Mouse (Mus musculus) adrenal gland, adult 8-10 months (tissue): ENCODE data around the gene 1700021F05Rik. TPM values are rescaled to one million over a fixed set of nuclear protein-coding genes. Genes with fewer than 3 reads are reported as not detected.
"Not testable (repeated sequence)": the region's sequence is repeated elsewhere in the genome, so short reads cannot be mapped to it uniquely, and the experiment has no call there.

Experiments used
- DNase-seq: peaks from one replicate; pipeline ENCODE4 v3.0.0; 2022
- total RNA-seq, 4 experiments: library from RNA; stranded (reverse); gene quantifications; 2 replicates each; pipeline ENCODE4 v1.2.4; 2022

1700021F05Rik gene
- total RNA-seq, 4 experiments from 2014 or later, result 53.1 to 61.9 (median 54.2) TPM

DNA sequence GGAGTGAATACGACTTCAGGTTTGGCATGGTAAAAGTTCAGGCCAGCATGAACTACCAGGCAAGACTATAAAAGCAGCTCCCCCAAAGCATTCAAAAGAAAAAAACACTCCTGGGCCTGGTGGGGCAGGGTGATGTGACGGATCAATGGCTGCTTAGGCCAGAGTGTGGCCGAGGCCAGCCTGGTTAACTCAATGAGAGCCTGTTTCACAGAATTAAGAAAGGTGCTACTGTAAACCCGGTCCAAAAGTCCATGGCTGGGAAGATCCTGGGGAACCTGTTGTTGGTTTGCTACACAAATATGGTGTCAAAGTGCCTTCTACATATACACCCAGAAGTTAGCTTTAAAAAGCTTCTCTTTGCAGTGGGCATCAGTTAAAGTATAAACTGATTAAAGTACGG, 2.0 kb downstream of the 1700021F05Rik start:
- no peak for DNase-seq

DNA sequence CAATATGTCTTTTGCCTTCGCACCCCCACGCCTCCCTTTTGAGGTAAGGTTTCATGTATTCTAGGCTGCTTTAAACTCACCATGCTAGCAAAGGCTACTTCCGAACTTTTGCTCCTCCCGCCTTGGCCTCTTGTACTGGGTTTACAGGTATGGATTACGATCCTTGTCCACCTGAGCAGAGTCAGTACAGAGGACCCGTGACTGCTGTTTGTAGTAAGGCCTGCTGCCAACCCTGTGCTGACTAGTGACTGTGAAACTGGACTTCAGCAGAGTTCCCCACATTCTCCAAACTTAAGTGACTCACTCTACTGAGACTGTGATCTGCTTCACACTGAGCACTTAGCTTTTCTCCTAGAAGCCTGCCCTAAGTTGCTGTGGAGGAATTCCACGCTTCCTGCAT, 3.1 kb downstream of the 1700021F05Rik start:
- DNase-seq, result no peak

DNA sequence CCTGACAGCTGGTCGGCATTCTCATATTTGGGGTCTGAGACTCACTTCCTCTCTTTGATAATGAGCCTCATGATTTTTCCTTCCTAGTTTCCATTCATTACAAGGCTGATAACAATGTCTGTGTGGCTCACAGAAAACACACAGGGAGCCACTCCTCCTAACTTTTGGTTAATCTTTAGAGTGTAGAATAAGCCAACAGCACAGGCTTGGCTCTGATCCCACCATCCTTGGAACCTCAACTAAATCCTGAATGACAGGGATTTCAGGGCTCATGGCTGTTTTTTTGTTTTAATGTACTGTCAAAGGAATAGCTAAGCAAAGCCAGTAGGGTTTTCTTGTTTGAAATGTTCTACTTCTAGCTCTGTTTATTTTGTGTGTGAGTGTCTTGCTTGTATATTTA, 6.4 kb downstream of the 1700021F05Rik start:
- DNase-seq, result no peak

DNA sequence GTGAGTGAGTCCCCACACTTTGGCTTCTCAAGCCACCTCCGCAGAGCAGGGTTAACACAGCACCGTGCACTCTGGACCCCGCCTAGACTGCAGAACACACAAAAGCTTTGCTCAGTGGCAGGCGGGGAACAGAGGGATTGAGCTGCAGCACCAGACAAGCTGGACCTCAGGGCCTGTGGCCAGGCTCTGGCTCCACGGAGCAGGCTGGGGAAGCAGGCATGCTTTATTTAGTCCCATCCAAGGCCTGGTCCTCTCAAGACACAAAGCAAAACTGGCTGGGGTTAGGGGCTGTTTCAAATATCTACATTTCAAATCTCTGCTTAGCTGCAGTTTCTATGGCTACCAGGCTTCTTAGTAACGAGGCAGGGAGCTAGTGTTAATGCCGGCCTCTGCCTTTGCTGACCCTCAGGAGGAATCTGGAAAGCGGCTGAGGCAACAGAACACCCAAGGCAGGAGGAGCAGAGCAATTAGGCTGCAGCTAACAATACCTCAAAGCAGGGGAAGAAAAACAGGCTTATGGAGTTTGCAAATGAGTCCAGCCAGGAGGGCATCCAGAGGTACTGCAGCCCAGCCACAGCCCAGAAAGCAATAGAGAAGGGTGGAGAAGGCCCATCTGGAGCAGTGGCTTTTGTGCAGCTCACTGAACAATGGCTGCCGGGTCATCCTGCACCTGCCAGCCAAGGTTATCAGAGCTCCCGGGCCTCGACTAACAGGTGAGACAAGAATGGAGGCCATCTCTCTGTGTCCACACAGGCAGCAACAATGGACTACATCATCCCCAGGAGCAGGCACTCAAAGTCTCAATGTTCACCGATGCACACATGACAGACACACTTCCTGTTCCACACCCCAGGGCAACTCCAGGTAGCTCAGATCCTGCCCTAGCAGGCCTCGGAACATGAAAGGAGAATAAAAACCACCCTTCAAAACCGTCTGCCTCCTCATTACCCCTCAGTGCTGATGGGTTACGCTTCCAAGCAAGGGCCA, 13.2 kb downstream of the 1700021F05Rik start:
- no peak for DNase-seq

DNA sequence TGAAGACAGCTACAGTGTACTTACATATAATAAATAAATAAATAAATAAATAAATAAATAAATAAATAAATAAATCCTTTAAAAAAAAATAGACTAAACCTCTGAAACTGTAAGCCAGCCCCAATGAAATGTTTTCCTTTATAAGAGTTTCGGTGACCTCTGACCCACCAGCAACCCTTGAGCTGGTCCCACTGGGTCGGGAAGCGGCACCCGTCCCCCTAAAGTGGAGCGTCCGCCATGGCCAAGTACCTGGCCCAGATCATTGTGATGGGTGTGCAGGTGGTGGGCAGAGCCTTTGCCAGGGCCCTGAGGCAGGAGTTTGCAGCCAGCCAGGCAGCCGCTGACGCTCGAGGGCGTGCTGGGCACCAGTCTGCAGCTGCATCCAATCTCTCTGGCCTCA, 16.9 kb downstream of the 1700021F05Rik start, which contains the start of gene Gm9803:
Gm9803 (plus strand) TSS at position 154 of the 400 bp plus-strand sequence.
- DNase-seq, result not testable (repeated sequence)

DNA sequence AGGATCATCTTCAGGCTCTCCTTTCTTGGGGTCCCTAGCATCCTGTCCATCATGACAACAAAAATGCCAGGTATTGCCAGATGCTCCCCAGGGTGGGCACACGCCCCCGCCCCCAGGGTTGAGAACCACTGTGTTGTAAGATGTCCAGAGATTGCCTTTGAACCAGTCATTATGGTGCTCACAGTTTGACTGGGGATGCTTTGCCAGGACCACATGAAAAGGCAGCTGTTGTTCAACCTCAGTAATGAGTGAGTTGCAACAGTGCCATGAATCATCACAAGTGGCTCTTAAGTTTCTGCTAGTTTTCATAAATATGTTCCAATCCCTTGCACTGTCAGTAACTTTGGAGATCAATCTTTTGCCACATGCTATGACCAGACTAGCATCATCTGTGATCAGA, 20.8 kb downstream of the 1700021F05Rik start:
- DNase-seq, result no peak

DNA sequence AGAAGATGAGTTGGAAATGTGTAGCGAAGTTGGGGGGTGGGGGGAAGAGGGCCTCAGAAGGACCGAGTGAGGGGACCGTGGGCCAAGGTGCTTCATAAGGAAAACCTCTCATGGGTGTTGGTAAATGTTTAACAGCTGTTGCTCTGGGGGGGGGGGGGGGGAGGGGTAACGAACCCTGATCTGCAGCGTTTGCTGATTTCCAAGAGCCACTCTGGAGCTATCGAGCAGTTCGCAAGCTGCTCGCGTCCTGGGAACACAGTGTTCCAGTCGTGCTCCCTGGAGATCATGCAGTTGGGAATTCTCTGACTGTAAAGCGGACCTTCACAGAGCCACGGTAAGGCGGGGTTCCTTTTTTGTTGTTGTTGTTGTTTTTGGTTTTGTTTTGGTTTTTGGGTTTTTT, 22.4 kb downstream of the 1700021F05Rik start:
- no peak for DNase-seq

DNA sequence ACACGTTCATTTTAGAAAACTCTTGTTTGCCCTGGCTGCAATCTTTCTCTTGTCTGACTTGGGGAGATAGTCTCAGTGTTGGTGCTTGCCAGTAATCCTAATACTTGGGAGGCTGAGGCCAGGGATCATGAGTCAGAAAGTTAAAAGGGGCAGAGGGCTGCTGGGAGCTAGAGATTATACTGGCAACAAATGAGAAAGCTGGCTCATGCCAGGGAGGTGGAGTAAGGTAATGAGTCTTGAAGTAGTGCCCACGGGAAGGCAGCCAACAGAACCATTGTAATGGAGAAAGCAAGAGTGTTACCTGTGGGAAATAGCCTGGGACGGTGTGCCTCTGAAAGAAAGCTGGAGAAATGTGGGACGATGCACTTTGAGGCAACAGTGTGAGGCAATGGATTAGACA, 23.0 kb downstream of the 1700021F05Rik start:
- no peak for DNase-seq

DNA sequence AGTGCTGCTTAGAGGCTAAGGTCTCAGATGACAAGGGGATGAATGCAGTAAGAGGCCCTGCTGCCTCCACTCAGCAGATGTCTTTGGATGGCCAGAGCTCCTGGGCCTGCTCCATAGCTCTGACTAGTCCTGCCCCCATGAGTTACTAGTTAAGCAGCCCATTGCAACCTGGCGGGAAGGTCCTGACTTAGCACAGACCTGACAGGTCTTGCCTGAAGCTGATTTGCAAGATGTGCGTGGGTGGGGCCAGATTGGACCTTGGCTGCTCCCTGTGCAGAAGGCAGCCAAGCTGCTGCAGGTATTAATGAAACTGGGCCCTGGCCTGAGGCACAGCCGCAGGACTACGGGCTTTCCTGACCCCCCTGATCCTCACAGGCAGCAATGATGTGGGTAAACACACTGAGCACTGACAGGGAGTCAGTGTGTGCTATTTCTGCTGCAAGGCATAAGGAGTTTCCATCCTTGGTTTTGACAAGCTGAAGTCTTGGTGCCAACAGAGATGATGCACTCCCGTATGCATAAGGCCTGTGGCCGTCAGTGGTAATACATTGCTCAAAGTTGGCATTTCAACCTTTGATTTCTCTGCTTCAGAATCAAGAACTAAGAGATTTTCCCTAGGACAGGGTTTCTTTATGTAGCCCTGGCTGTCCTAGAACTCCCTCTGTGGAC, 23.7 kb downstream of the 1700021F05Rik start:
- no peak for DNase-seq

DNA sequence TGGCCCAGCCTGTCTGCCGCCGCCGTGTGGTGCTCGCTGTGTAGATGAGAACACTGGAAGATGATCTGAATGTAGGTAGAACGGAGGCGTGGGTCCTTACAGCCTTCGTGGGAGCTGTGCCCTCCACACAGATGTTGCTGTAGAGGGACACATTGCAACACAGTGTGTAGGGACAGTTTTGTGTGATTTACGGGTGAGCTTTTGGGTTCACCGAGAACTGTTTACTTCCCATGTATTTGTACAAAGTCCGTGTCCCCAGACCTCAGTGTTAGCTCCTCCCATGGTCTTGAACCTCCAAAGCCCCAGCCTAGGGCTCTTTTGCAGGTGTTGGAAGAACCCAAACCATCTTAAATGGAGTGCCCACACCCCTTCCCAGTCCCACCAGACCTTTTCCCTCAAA, 27.8 kb downstream of the 1700021F05Rik start:
- DNase-seq, result no peak

DNA sequence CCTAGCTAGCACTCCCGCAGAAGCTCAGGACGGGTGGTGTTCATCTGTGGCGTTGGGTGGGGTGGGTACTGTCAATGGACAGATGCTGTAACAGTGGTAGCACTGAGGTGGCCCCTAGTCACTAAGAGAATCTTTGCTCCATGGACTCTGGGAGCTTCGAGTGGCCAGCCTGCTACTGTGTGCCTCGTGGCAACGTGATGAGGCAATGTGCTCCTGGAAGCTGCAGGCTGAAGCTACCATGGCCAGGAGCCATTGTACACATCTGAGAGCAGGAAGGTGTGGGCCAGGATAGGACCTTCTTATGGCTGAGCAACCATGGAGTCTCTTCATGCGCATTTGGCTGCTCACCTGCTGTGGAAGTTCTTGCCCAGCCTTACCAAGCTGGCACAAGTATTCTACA, 31.6 kb downstream of the 1700021F05Rik start:
- DNase-seq, result no peak

DNA sequence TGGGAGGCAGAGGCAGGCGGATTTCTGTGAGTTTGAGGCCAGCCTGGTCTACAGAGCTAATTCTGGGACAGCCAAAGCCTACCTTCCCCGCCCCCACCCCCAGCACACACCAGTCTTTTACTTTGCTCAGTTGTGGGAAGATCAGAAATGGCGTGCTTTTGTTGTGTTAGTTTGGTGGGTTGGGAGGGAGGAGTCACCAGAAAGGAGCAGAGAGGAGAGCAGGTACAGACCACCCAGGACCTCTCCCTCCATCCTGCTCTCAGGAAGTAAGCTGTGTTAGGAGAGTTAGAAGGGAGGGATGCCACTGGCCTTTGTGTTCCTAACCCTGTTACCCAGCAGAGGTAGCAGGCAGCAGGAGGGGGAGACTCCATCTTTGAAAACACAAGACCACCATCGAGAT, 33.7 kb downstream of the 1700021F05Rik start:
- no peak for DNase-seq

DNA sequence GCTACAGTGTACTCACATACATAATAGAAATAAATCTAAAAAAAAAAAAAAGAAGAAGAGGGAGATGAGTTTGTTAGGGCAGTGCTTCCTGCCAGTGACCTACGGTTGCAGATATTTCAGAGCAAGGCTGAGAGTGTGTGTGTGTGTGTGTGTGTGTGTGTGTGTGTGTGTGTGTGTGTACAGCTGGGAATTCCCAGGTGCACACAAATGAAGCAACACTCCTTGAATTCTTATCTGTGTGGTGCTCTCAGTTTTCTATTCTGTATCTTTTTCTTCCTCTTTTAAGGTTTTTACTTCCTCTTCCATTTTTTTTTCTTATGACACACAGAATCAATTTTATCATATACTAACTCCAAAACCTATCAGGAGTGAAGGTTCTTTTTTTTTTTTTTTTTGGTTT, 36.5 kb downstream of the 1700021F05Rik start:
- no peak for DNase-seq

DNA sequence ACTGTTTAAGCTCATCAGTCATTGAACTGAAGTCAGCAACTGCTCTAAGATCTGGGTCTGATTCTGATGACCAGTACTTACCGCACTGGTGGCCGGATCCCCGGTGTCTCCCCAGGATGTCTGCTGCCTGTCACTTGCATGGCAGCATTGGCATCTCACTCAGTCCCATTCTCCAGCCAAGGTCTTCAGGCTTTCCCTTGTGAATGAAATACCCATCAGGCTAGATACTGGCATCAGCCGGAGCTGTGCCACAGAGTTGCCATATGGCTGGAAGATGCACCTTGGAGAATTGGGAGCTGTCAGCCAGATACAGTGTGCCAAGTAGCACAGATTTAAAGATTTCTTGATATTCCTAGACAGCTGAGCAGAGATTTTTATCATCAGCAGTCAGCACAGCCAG, 38.2 kb downstream of the 1700021F05Rik start:
- no peak for DNase-seq

DNA sequence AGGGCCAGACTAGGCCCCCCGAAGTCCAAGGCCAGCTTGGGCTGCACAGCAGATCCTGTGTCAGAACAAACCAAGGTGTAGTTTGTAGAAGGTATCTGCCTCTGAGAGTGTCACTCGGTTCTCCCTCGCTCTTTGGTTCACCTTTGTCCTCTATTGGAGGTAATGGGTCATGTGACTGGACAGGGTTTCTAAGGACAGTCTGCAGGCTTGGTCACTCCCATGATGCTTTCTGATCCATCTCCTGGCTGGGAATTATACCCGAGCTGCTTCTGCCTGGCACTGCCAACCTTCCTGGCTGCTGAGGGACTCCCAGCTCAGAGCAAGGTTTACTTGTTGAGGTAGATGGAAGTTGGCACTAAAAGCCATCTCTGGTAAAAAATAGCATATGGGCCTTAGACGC, 49.9 kb downstream of the 1700021F05Rik start:
- DNase-seq, result no peak

DNA sequence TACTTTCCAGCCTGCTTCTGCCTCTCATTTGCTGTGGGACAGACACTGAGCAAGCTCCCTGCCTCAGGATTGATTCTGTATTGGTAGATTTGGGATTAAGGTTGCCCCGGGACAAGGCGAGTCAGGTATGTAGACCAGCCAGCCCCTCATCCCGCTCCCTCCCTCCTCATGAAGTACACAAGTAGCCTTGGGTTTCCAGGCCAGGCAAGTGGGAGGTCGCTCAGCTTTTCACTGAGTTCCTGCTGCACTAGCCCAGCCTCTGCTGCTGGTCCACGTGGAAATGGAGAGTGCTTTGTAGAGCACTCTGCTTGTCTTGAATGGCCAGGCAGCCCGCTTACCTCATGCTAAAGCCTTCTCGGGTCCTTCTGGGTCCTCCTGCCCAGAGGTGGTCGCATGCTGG, 50.8 kb downstream of the 1700021F05Rik start:
- DNase-seq, result no peak

DNA sequence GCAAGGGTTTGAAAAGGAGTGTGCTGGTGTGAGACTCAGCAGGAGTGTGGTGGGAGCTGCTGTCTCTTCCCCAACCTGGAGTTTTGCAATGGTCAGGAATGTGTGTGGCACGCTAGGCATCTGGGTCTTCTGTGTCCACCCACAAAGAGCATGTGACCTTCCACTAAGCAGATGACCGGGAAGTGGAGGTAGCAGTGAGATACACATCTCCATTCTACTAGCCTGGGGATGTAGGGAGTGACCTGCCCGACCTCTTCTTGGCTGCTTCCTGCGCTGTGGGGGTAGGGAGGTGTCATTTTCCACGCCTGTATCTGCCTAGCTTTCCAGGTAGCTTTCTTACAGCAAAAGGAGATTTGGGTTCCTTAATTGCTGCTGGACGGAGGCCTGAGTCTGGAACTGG, 51.2 kb downstream of the 1700021F05Rik start:
- DNase-seq, result no peak

DNA sequence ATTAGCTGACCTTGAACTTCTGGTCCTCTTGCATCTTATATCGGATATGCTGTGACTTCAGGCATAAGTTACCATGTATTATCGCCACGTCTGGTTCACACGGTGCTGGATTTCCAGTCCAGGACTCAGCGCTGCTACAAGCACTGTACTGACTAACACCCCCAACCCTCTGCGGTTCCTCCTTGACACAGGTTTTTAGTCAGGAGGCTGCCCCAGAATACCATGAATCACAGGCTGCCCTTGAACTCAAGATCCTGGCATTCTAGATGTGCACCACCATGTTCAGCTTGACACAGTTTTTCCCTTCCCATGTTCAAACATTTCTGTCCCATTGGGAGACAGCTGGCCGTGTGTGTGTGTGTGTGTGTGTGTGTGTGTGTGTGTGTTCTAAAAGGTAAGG, 51.7 kb downstream of the 1700021F05Rik start:
- no peak for DNase-seq

DNA sequence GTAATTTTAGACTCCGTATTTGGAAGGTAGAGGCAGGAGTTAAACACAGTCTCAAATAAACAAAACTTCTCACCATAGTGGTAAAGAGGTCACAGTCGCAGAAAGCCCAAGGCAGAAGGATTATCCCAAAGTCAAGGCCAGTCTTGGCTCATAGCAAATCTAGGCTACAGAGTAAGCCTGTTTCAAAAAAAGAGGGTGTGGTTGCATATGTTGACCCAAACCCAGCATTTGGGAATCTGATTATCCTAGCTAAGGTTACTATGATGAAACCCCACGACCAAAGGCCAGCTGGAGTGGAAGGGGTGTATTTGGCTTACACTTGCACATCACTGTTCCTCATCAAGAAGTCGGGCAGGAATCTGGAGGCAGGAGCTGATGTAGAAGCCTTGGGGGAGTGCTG, 52.5 kb downstream of the 1700021F05Rik start:
- no peak for DNase-seq

DNA sequence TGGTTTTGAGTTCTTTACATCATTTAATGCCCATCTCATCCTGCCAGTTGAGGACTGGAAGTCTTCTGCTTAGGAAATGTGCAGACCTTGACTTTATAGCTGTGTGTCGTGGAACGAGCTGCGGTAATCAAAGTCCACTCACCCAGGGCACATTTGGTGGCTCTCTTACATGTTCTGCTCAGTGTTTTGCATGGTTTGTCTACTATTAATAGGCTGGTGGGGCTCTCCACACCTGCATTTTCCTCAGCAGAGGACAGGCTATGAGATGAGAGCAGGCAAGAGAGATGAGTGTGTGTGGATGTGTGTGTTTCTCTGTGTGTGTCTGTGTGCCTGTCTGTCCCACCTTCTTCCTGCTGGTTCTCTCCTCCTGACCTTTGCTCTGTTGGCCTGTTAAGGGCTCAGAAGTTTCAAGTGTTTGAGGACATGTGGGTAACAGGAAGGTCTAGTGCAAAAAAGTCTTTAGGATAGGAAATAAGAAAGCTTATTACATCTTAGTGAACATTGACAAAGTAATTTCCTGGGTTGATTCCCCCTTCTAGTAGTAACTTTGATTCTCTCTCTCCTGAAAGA, 53.3 kb downstream of the 1700021F05Rik start:
- DNase-seq, result no peak

DNA sequence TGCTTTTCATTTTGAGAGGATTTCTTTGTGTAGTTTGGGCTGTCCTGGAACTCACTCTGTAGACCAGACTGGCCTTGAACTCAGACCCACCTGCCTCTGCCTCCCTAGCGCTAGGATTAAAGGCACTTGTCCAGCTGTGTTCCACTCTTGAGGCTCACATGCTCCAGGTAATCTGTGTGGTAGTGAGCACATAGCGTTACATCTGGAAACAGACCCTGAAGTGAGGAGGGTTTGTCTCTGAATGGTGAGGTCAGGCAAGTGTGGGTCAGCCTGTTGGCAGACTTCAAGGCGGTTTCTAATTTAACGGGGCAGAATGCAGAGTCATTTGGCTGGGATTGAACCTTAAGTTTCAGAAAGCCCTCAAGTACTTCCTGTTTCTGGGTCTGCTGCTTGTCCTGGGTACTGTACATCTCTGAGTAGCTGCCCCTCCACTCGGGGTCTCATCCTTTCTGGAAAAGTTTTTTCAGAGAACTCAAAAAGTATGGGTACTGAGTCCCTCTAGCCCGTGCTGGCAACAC, 55.0 kb downstream of the 1700021F05Rik start:
- DNase-seq, result no peak

DNA sequence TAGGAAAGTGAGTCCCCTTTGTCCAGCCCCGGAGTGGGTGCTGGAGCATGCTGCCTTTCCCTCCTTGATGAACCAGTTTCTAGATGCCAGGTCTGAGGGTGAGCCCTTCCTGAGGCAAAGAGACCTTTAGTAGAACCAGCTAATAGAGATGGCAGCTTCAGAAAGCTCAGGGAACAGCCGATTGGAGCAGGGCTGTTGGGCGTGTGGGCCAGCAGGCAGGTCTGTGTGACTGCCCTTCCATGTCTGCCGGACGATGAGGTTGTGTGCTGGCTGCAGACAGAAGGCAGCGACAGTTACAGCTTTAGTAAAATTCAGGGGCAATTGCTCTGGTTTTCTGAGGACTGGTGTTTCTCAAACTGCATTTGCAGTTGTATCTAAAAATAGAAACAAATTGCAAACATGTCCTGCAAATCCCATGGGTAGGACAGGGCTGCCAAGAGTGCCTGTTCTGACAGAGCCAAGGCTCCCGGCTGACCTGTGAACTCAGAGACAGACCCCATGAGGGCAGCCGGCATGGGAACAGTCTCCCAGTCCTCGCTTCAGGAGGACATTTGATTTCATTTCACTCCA, 57.3 kb downstream of the 1700021F05Rik start:
- DNase-seq, result no peak

DNA sequence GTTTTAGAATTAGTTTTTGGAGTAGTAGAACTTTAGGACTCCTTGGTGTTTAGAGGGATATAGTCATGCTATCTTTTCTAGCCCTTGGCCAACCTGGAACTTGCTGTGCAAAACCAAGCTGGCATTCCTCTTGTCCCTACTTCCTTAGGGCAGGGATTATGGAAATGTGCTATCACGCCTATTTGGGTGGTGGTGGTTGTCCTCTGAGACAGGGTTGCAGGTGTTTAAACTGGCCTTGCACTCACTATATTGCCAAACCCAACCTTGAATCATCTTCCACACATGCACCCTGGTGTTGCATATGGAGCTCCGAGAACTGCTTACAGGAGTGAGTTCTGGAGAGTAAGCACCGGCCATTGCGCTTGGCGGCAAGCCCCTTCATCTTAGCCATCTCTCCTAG, 58.8 kb downstream of the 1700021F05Rik start:
- DNase-seq, result no peak
